Mouse (Mus musculus) induced T-regulatory cell, adult 2 months (primary cell): ENCODE results near the gene Gsto2.

ENCODE experiments used
- DNase-seq: peaks from one replicate; pipeline ENCODE4 v3.0.0-alpha.2; 2012; ENCODE audit warnings: low read depth

Gene Gsto2

GRCm38 (mm10) chr19:47891562-47892312, 26.4 kb downstream of the Gsto2 start:
- no peak for DNase-seq

DNA sequence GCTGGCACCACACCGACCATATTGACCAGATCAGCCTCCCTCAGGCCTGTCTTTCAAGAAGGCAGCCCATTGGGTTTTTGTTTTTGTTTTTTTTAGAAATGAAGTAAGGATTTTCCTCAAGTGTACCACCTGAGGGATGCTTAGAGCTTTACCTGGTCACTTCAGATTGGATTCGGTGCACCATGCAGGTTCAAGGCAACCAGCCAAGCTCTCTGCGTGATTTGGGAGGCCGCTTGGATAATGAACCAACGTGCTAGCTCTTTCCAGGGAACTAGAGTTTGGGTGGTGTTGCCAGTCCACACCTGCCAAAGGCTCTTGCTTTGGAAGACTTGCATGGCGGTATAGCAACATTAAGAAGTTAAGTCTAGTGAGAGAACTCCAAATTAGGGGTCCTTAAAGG, 27.8 kb downstream of the Gsto2 start:
- DNase-seq: no peak

GRCm38 (mm10) chr19:47898472-47899079, 33.2 kb downstream of the Gsto2 start:
- DNase-seq: peak; percentile 45

- DNase-seq: peak; percentile 57
These were observed 34.7 kb downstream of the Gsto2 start for GRCm38 (mm10) chr19:47900012-47900411.

DNA sequence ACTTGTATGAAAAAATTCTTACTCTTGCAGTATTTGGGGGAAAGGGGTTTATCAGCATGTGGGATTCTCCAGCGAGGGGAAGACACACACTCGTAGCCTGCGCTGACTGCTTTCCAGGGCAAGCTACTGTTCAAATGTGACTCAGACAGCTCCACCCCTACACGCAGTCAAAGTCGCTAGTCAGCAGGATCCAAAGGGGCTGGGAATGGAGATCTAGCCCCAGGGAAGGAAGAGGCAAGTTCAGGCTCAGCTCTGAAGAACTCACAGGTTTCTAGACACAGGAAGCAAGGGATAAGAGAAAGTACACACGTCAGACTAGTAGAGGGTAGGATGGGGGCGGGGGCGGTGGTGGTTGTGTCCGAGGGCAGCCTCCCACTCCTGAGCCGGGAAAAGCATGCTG, 35.2 kb downstream of the Gsto2 start:
- DNase-seq: no peak

DNA sequence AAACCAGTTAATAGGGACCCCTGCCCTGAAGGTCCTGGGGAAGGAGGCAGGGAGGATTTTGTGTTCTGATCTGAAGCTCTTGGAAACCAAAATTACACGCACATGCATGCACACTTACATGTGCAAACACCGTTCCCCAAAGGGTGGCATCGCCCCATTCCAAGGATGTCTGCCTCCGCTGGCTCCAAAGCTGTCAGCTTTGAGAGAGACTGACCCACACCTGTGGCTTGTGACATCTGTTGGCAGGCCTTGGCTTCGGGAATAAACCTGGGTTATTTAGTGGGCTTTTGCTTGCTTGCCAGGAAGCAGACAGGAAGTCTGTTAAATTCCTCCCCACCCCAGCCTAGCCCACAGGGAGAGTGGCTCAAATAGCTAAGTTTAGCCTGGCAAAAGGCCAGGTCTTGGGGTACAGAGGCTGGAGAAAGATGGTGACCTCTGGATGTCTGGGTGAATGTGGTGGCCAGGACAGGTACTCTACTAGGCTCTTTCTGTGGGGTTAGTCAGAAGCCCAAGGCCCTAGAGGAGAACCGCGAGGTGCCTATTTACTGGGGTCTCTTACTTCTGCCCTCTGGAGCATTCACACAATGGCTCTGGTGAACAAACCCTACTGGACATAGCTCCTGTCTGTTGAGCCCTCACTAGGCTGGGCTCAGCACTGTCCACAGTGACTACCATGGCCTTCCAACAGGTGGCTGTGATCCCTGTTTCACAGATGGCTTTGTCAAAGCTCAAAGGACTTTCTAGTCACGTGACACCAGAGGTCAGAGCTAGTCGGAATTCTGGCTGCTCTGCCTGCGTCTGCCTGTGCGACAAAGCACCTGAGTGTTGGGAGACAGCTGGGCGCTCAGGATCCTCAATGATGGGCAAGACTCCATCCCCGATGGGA, 37.2 kb downstream of the Gsto2 start:
- no peak for DNase-seq

DNA sequence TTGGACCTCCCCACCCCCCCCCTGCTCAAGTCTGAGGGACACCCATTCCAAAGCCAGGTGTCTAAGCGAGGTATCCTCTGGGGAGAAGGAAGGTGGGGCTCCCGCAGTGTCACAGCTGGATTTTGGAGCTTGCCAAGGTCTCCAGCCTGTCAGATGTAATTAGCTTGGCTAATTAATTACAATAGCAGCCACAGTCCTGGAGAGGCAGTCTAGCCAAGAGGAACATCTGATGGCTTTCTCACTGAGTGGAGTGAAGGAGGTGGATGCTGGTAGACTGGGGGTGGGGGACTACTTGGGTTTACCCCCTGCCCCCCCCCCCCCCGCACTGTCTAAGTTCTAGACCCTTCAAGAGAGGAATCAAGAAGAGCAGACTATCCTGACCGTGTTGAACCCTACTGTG, 38.3 kb downstream of the Gsto2 start:
- no peak for DNase-seq

- DNase-seq: no peak
These were observed 39.7 kb downstream of the Gsto2 start for GRCm38 (mm10) chr19:47905081-47905480.

DNA sequence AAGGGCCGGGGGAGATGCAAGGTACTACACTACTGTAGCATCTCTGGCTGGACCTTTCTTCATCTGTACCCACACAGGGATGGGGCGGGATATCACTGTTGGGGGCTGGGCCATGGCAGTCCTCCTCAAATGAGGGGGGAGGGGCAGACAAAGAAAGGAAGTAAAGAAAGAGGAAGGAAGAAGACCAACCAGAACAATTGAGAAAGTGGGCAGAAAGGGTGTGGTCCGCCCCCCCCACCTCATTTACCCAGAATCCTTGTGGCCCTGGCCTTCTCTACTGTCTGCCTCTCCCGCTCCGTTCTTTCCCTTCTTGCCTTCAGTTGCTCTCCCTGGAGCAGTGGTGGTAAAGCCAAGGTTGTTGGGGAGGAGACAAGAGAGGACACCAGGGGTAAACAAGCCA, 40.3 kb downstream of the Gsto2 start:
- DNase-seq: no peak

GRCm38 (mm10) chr19:47907596-47907995, 42.3 kb downstream of the Gsto2 start:
- DNase-seq: no peak

DNA sequence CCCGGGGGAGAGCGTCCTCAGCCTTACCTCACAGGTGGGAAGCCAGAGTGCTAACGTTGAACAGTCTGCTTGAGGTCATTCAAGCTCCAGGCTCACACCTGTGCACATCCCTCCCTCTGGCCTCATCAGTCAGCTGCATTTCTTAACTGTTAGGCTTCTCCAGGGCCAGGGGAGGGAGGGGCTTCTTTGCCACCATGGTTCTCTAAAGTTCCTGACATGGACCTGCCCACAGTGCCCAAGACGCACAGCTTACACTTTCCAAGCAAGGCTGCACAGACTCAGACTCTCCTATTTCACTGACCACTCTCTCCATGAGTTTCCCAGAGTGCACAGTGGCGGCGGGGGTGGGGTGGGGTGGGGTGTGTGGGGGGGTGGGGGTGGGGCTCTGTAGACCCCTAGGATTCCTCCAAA, 43.6 kb downstream of the Gsto2 start:
- DNase-seq: peak; percentile 30

GRCm38 (mm10) chr19:47909387-47910116, 44.2 kb downstream of the Gsto2 start:
- DNase-seq: peak; percentile 66

DNA sequence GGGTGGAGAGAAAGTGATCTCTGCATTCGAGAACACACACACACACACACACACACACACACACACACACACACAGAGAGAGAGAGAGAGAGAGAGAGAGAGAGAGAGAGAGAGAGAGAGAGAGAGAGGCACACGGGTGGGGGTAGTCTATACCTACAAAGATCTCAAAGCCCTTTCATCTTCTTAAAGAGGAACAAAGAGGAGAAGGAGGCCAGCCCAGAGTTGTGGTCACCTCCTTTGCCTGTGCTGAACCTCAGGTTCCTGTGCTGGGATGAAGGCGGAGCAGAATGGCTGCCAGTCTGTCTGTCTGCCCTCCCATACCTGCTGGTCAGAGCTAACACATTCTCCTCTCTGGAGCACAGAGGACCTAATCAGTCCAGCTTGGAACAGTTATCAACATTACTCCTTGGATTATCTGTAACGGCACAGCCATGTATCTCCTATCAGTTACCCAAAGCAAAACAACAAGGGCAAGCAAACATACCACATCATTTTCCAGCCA, 44.8 kb downstream of the Gsto2 start:
- DNase-seq: peak; percentile 74

- peak; percentile 57 for DNase-seq
These were observed 45.4 kb downstream of the Gsto2 start for GRCm38 (mm10) chr19:47910751-47911150.

DNA sequence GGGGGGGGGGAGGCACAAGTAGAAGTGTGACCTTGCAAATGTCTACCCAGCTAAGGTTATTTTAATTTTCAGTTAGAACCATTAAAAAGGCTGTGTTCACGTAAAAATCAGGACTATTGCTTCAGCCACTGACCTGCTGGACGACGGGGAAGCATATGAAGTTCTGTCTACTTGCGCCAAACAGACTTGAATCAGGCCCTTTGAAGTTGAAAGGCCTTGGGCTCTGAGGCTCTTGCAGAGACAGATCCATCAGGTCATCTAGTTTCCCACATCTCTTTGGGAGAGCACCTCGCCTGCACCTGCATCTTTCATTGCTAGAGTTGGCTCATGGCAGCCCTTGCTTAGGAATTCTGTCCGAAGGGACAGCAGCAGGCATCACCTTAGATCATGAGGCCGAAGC, 48.0 kb downstream of the Gsto2 start:
- no peak for DNase-seq

- no peak for DNase-seq
These were observed 48.9 kb downstream of the Gsto2 start for GRCm38 (mm10) chr19:47914191-47914590.

DNA sequence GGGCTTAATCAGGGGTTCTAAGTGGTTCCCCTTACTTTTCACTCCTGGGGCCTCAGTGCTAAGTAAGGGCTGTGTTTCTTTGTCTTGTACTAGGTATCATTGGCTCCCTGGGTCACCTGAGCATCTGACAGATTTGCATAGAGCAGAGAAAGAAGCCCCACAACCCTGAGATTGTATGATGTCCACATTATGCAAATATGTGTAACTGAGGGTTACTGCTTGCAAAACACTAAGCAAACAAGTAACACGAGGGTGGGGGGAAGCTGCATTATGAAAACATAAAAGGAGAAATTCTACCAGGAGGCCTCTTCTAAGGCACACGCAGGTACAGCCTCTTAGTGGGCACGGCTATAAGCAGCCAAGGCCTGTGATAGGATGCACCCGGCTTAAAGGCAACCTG, 49.9 kb downstream of the Gsto2 start:
- peak; percentile 66 for DNase-seq

DNA sequence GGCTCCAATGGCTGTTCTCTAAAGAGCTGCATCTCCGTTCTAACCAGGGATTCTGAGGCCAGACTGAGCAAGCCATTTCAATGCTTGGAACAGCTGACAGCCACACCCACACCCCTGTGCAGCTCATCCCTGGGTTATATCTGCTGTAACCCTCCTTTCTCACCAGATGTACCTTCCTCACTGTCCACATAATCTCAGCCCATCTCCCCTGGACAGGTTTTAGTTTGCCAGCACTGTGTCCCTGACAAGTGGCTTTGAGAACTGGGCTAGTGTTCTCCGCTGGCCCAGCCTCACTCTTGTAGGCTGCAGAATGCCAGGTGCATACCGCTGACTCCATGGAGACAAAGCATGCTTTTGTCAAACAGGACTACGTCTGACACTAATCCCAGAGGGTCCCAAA, 52.1 kb downstream of the Gsto2 start:
- peak; percentile 28 for DNase-seq

DNA sequence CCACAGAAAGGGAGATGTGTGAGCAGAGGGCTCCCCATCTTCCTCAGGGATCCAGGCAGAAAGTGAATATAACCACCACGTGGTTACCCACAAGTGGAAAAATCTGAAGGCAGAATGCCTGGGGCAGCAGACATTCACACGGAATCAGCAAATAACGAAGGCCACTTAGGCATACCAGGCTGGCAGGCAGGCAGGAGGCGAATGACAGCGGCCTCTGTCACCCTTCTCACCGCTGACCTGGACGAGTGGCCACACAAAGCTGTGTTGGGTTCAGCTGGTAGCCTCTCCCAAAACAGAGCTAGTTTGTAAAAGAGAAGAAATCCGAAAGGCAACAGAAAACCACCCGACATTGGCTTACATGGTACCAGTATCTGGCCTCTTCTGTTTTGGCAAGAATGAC, 52.7 kb downstream of the Gsto2 start:
- DNase-seq: peak; percentile 50

GRCm38 (mm10) chr19:47918455-47919101, 53.2 kb downstream of the Gsto2 start:
- peak; percentile 71 for DNase-seq
